Comparison of ENCODE assay signal across 18 mouse cellular contexts in the genomic region with DNA sequence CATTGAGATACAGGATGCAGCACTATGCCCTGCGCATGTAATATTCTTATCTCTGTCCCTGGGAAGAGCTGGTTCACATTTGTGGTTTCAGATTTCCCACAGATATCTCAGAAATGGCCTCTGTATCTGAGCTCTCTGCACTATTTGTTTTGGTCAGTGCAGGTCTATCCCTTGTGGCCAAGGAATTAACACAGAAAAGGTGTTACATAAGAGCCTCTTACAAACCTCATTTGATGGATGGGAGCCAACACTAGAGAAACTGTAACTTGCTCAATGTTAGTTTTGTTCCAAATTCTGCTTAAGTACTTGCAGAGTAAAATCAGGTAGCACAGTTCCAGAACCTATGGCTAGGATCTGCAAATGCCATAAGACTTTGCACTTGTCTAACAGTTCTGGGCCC. TPM values are rescaled to one million over a fixed set of nuclear protein-coding genes. Genes with fewer than 3 reads are reported as not detected.
DNase-seq lines count a peak whose midpoint lies in the region; ATAC-seq and TF ChIP-seq lines count a peak whose summit lies in the region.
"Had no signal": no experiment of that assay in that cellular context is flagged by ENCODE, and none has a peak within 500 bp of the region (broad histone marks: within the 10 kb centered on the region; RNA-seq: fewer than 3 reads in every experiment).

No protein-coding gene starts in this region.

- H3K27ac ChIP-seq in liver, embryonic 16.5 days (ENCODE audit: low read length): no peak overlapping the region
- no peak overlapping the region for H3K27ac ChIP-seq in lung, embryonic 14.5 days (ENCODE audit: low read depth)
- H3K27ac ChIP-seq: embryonic facial prominence, embryonic 15.5 days; forebrain, embryonic 13.5 days; heart, embryonic 15.5 days; hindbrain, embryonic 12.5 days; intestine, embryonic 15.5 days; neural tube, embryonic 13.5 days had no signal

- no peak for DNase-seq in liver
- peak; percentile 33 for DNase-seq in brain, adult 2 months (ENCODE audit: low read depth, low spot score)
- peak; percentile 6 for DNase-seq in lung, embryonic 14.5 days
- peak; percentile 10 for DNase-seq in skeletal muscle tissue, adult 2 months (ENCODE audit: low read depth, low spot score)
- no peak for DNase-seq in thymus, postnatal 4 days
- no peak for DNase-seq in frontal cortex, adult 2 months (ENCODE audit: extremely low spot score in 1 of 2, low spot score in 1 of 2)
- DNase-seq: cerebellum, adult 18-20 months; heart, adult 11 months; right cerebral cortex, postnatal 4 days; thymus, adult 18-20 months had no signal

- no peaks in the 10 kb centered on the region for H3K27me3 ChIP-seq in liver, embryonic 16.5 days (ENCODE audit: control insufficient read depth, insufficient read depth, low read depth, low read length)
- no peaks in the 10 kb centered on the region for H3K27me3 ChIP-seq in lung, embryonic 14.5 days (ENCODE audit: insufficient read depth, low read length)
- H3K27me3 ChIP-seq: embryonic facial prominence, embryonic 15.5 days; forebrain, embryonic 13.5 days; heart, embryonic 15.5 days; hindbrain, embryonic 12.5 days; intestine, embryonic 15.5 days; megakaryocyte, embryonic 14.5 days; neural tube, embryonic 13.5 days had no signal

- no peak overlapping the region for H3K4me3 ChIP-seq in liver, embryonic 16.5 days (ENCODE audit: low read depth, low read length)
- no peak overlapping the region for H3K4me3 ChIP-seq in lung, embryonic 14.5 days (ENCODE audit: low read depth, low read length)
- H3K4me3 ChIP-seq: embryonic facial prominence, embryonic 15.5 days; forebrain, embryonic 13.5 days; heart, embryonic 15.5 days; hindbrain, embryonic 12.5 days; intestine, embryonic 15.5 days; megakaryocyte, embryonic 14.5 days; neural tube, embryonic 13.5 days had no signal

- peak; percentile 65; the same call in 1 of the 2 replicates for ATAC-seq in liver, embryonic 16.5 days (ENCODE audit: low read depth)
- no peak for ATAC-seq in lung, embryonic 14.5 days (ENCODE audit: insufficient read depth)
- ATAC-seq: forebrain, embryonic 13.5 days; intestine, embryonic 15.5 days had no signal

- TF ChIP-seq CTCF in lung, embryonic 14.5 days (IDR thresholded peaks at IDR 0.05; ENCODE audit: low read depth): no peak

- WGBS in liver, embryonic 16.5 days (ENCODE audit: insufficient replicate concordance): 46% methylated on average over 1 of the region's 1 CpGs
- WGBS in lung, embryonic 14.5 days: 86% methylated on average over 1 of the region's 1 CpGs

- no peak overlapping the region for H3K9ac ChIP-seq in liver, embryonic 16.5 days (ENCODE audit: low read depth, low read length)
- H3K9ac ChIP-seq in lung, embryonic 14.5 days: no peak overlapping the region
- H3K9ac ChIP-seq: embryonic facial prominence, embryonic 15.5 days; forebrain, embryonic 13.5 days; heart, embryonic 15.5 days; hindbrain, embryonic 12.5 days; intestine, embryonic 15.5 days; neural tube, embryonic 13.5 days had no signal

- H3K4me2 ChIP-seq in liver, embryonic 16.5 days (ENCODE audit: low read depth, low read length): no peak overlapping the region
- H3K4me2 ChIP-seq in lung, embryonic 14.5 days: no peak overlapping the region
- H3K4me2 ChIP-seq: embryonic facial prominence, embryonic 15.5 days; forebrain, embryonic 13.5 days; heart, embryonic 15.5 days; hindbrain, embryonic 12.5 days; intestine, embryonic 15.5 days; neural tube, embryonic 13.5 days had no signal

- no peaks in the 10 kb centered on the region for H3K9me3 ChIP-seq in liver, embryonic 16.5 days (replicated peaks; ENCODE audit: control insufficient read depth, low read length)
- H3K9me3 ChIP-seq in lung, embryonic 14.5 days (ENCODE audit: low read depth, low read length): no peaks in the 10 kb centered on the region
- H3K9me3 ChIP-seq: embryonic facial prominence, embryonic 15.5 days; forebrain, embryonic 13.5 days; heart, embryonic 15.5 days; hindbrain, embryonic 12.5 days; intestine, embryonic 15.5 days; megakaryocyte, embryonic 14.5 days; neural tube, embryonic 13.5 days had no signal

- H3K4me1 ChIP-seq in liver, embryonic 16.5 days (ENCODE audit: control insufficient read depth, low read depth, low read length): no peaks in the 10 kb centered on the region
- no peaks in the 10 kb centered on the region for H3K4me1 ChIP-seq in lung, embryonic 14.5 days (ENCODE audit: insufficient read depth)
- H3K4me1 ChIP-seq: embryonic facial prominence, embryonic 15.5 days; forebrain, embryonic 13.5 days; heart, embryonic 15.5 days; hindbrain, embryonic 12.5 days; intestine, embryonic 15.5 days; neural tube, embryonic 13.5 days had no signal

- peaks cover 2% of the 10 kb centered on the region; the same call in 1 of the 2 replicates for H3K36me3 ChIP-seq in liver, embryonic 16.5 days (ENCODE audit: control insufficient read depth, insufficient read depth)
- H3K36me3 ChIP-seq in lung, embryonic 14.5 days (ENCODE audit: insufficient read depth): peaks cover 58% of the 10 kb centered on the region; the same call in 1 of the 2 replicates

RNA-seq across cellular contexts. Expression of gene Cluap1, which starts 25.5 kb away (rescaled TPM):
- 5.7 and 6.5 TPM in 2 replicates for polyA plus RNA-seq in liver, embryonic 16.5 days (2015; fragmentation: Nextera tagmentation; extraction: Ambion mirVana)
- polyA plus RNA-seq in lung, embryonic 14.5 days (2014; fragmentation: Nextera tagmentation; extraction: Ambion mirVana): 21.1 and 23.1 TPM in 2 replicates
- 28.1 and 32.0 TPM in 2 replicates for polyA plus RNA-seq in frontal cortex, adult 2 months (2012; rRNA removed)

RNA-seq across cellular contexts. Expression of gene 1700037C18Rik, which starts 25.6 kb away (rescaled TPM):
- polyA plus RNA-seq in liver, embryonic 16.5 days (2015; fragmentation: Nextera tagmentation; extraction: Ambion mirVana): 1.8 and 1.9 TPM in 2 replicates
- polyA plus RNA-seq in lung, embryonic 14.5 days (2014; fragmentation: Nextera tagmentation; extraction: Ambion mirVana): 5.8 and 7.2 TPM in 2 replicates
- 8.8 and 8.9 TPM in 2 replicates for polyA plus RNA-seq in frontal cortex, adult 2 months (2012; rRNA removed)

RNA-seq across cellular contexts. Expression of gene Nlrc3, which starts 42.3 kb away (rescaled TPM):
- 0.37 TPM in 2 replicates for polyA plus RNA-seq in liver, embryonic 16.5 days (2015; fragmentation: Nextera tagmentation; extraction: Ambion mirVana)
- polyA plus RNA-seq in lung, embryonic 14.5 days (2014; fragmentation: Nextera tagmentation; extraction: Ambion mirVana): 1.6 and 2.0 TPM in 2 replicates
- 2.5 and 2.6 TPM in 2 replicates for polyA plus RNA-seq in frontal cortex, adult 2 months (2012; rRNA removed)

RNA-seq across cellular contexts. Expression of gene Gm20695, which starts 49.6 kb away (rescaled TPM):
- polyA plus RNA-seq in liver, embryonic 16.5 days (2015; fragmentation: Nextera tagmentation; extraction: Ambion mirVana): 0.71 and 0.98 TPM in 2 replicates
- polyA plus RNA-seq in lung, embryonic 14.5 days (2014; fragmentation: Nextera tagmentation; extraction: Ambion mirVana): 2.3 and 2.4 TPM in 2 replicates
- polyA plus RNA-seq in frontal cortex, adult 2 months (2012; rRNA removed): 0.44 and 0.76 TPM in 2 replicates

RNA-seq across cellular contexts. Expression of gene Zfp597, which starts 49.7 kb away (rescaled TPM):
- 2.2 and 2.5 TPM in 2 replicates for polyA plus RNA-seq in liver, embryonic 16.5 days (2015; fragmentation: Nextera tagmentation; extraction: Ambion mirVana)
- polyA plus RNA-seq in lung, embryonic 14.5 days (2014; fragmentation: Nextera tagmentation; extraction: Ambion mirVana): 6.2 and 6.5 TPM in 2 replicates
- polyA plus RNA-seq in frontal cortex, adult 2 months (2012; rRNA removed): 10.4 and 11.4 TPM in 2 replicates

Comparison
In these comparisons a context has a peak if more than half of its experiments do, and no peak if none do; other contexts are left out.
1. DNase-seq: peak in brain, adult 2 months (single experiment), lung, embryonic 14.5 days (single experiment) and skeletal muscle tissue, adult 2 months (single experiment); none in liver (single experiment), thymus, postnatal 4 days (single experiment) and frontal cortex, adult 2 months (0 of 2).